Comparison of ENCODE assay signal across 11 mouse cellular contexts in genomic region chr14:101477081-101477826, GRCm38 (mm10).
A peak's percentile ranks its signal among the peaks of the same experiment; 100 is the strongest.
DNase-seq lines count a peak whose midpoint lies in the region; ATAC-seq lines count a peak whose summit lies in the region.
"Had no signal": no experiment of that assay in that cellular context is flagged by ENCODE, and none has a peak within 500 bp of the region (broad histone marks: within the 10 kb centered on the region; RNA-seq: fewer than 3 reads in every experiment).

No protein-coding gene starts in this region.

- no peaks in the 10 kb centered on the region for H3K4me1 ChIP-seq in midbrain, embryonic 13.5 days (replicated peaks)
- H3K4me1 ChIP-seq in forebrain, embryonic 10.5 days = no peaks in the 10 kb centered on the region

- peak; percentile 76 for ATAC-seq in megakaryocyte-erythroid progenitor cell, adult 5-6 weeks (replicated peaks; ENCODE audit: low FRiP score, low TSS enrichment, poor library complexity, severe bottlenecking)
- no peak for ATAC-seq in midbrain, embryonic 13.5 days

- H3K27me3 ChIP-seq in midbrain, embryonic 13.5 days = no peaks in the 10 kb centered on the region
- H3K27me3 ChIP-seq in forebrain, embryonic 10.5 days (ENCODE audit: poor library complexity, severe bottlenecking) = no peaks in the 10 kb centered on the region
- H3K27me3 ChIP-seq: liver, embryonic 13.5 days had no signal

- no peak overlapping the region for H3K4me3 ChIP-seq in midbrain, embryonic 13.5 days (replicated peaks)
- no peak overlapping the region for H3K4me3 ChIP-seq in forebrain, embryonic 10.5 days
- H3K4me3 ChIP-seq: gastrocnemius, adult 2 months; liver, embryonic 13.5 days had no signal

- WGBS in midbrain, embryonic 13.5 days = 82% methylated on average over 20 of the region's 20 CpGs
- WGBS in forebrain, embryonic 10.5 days = 80% methylated on average over 20 of the region's 20 CpGs

- no peak overlapping the region for H3K9ac ChIP-seq in midbrain, embryonic 13.5 days (replicated peaks)
- H3K9ac ChIP-seq: liver, embryonic 13.5 days had no signal

- no peak overlapping the region for H3K27ac ChIP-seq in midbrain, embryonic 13.5 days
- no peak overlapping the region for H3K27ac ChIP-seq in forebrain, embryonic 10.5 days
- H3K27ac ChIP-seq: gastrocnemius, adult 2 months; liver, embryonic 13.5 days had no signal

- no peak overlapping the region for H3K4me2 ChIP-seq in midbrain, embryonic 13.5 days (replicated peaks)
- H3K4me2 ChIP-seq: liver, embryonic 13.5 days had no signal

- no peaks in the 10 kb centered on the region for H3K36me3 ChIP-seq in midbrain, embryonic 13.5 days
- no peaks in the 10 kb centered on the region for H3K36me3 ChIP-seq in forebrain, embryonic 10.5 days (replicated peaks)
- H3K36me3 ChIP-seq: liver, embryonic 13.5 days had no signal

- peak; percentile 75 for DNase-seq in CD4-positive, CD25-positive, alpha-beta regulatory T cell, adult 2 months (ENCODE audit: low read depth, low spot score)
- DNase-seq in adrenal gland, adult 2 months = peak; percentile 78
- DNase-seq in kidney, adult 11 months = peak; percentile 54
- DNase-seq in forebrain, embryonic 10.5 days (ENCODE audit: extremely low spot score, low spot score) = no peak
- DNase-seq in gastrocnemius, postnatal 25 days = no peak
- no peak for DNase-seq in right cerebral cortex, adult 2 months (ENCODE audit: low spot score in 2 of 2)
- DNase-seq: cerebellum, postnatal 36 days; gastrocnemius, adult 2 months; liver, embryonic 13.5 days had no signal

- no peaks in the 10 kb centered on the region for H3K9me3 ChIP-seq in midbrain, embryonic 13.5 days
- no peaks in the 10 kb centered on the region; the same call in 1 of the 2 replicates for H3K9me3 ChIP-seq in forebrain, embryonic 10.5 days
- H3K9me3 ChIP-seq: liver, embryonic 13.5 days had no signal

Comparison
In these comparisons a context has a peak if more than half of its experiments do, and no peak if none do; other contexts are left out.
1. DNase-seq: peak in CD4-positive, CD25-positive, alpha-beta regulatory T cell, adult 2 months (single experiment), adrenal gland, adult 2 months (single experiment) and kidney, adult 11 months (single experiment); none in forebrain, embryonic 10.5 days (single experiment), gastrocnemius, postnatal 25 days (single experiment) and right cerebral cortex, adult 2 months (0 of 2).